Mouse (Mus musculus) naive thymus-derived CD4-positive, alpha-beta T cell, adult 5 months (primary cell): Measurements from ENCODE around the gene Scp2d1. TPM values are rescaled to one million over a fixed set of nuclear protein-coding genes. Genes with fewer than 3 reads are reported as not detected.

Experiments
- polyA plus RNA-seq: library from polyadenylated mRNA; unstranded; fragments of 100-300 nt; shearing (Covaris generic); gene quantifications from one replicate; pipeline ENCODE4 v1.2.1, GENCODE M21; 2017

Scp2d1 gene
- not detected for polyA plus RNA-seq

GRCm38 (mm10) chr2:144823356-144823755 is at the start of gene Scp2d1:
Gene Scp2d1 (plus strand): TSS chr2:144823656.

Other genes starting within 250 kb of the Scp2d1 start
- gene Smim26, start 229.6 kb upstream of the Scp2d1 start, polyA plus RNA-seq, result 12.4 TPM
- 57.0 TPM for gene Dtd1, start 223.8 kb upstream of the Scp2d1 start, polyA plus RNA-seq